Mouse (Mus musculus): ENCODE data around the gene Fam181b. TPM values are rescaled to one million over a fixed set of nuclear protein-coding genes. Genes with fewer than 3 reads are reported as not detected.

The Fam181b gene
- polyA plus RNA-seq, 1 experiment from 2014 or later, result 2.0 TPM

- no peak overlapping the region for H3K9ac ChIP-seq (ENCODE audit: low read depth, low read length)
- H3K36me3 ChIP-seq (ENCODE audit: control insufficient read depth, insufficient read depth, low read length), result no peaks in the 10 kb centered on the region
- no peak overlapping the region for H3K4me3 ChIP-seq (ENCODE audit: low read length)
- H3K9me3 ChIP-seq (ENCODE audit: control insufficient read depth, low read length), result no peaks in the 10 kb centered on the region
- no peak overlapping the region for H3K27ac ChIP-seq (ENCODE audit: low read depth, low read length)
- 89% methylated on average over 6 of the region's 6 CpGs for WGBS
- H3K27me3 ChIP-seq (ENCODE audit: control insufficient read depth, insufficient read depth, low read length), result no peaks in the 10 kb centered on the region
- H3K4me1 ChIP-seq (ENCODE audit: control insufficient read depth, insufficient read depth, low read length), result no peaks in the 10 kb centered on the region
- H3K4me2 ChIP-seq (replicated peaks; ENCODE audit: low read depth, low read length), result no peak overlapping the region
- ATAC-seq (ENCODE audit: low FRiP score, low TSS enrichment), result no peak
Measured at GRCm38 (mm10) chr7:93111056-93111455, 31.4 kb downstream of the Fam181b start.

- Histone ChIP-seq H3K9ac (ENCODE audit: low read depth, low read length) (no peak overlapping the region), H3K27ac (ENCODE audit: low read depth, low read length) (no peak overlapping the region), H3K4me3 (ENCODE audit: low read length) (no peak overlapping the region), H3K27me3 (ENCODE audit: control insufficient read depth, insufficient read depth, low read length) (no peaks in the 10 kb centered on the region), H3K36me3 (ENCODE audit: control insufficient read depth, insufficient read depth, low read length) (no peaks in the 10 kb centered on the region), H3K9me3 (ENCODE audit: control insufficient read depth, low read length) (no peaks in the 10 kb centered on the region), H3K4me1 (ENCODE audit: control insufficient read depth, insufficient read depth, low read length) (no peaks in the 10 kb centered on the region), H3K4me2 (replicated peaks; ENCODE audit: low read depth, low read length) (no peak overlapping the region)
- no peak for ATAC-seq (ENCODE audit: low FRiP score, low TSS enrichment)
- WGBS, result 61% methylated on average over 1 of the region's 1 CpGs
Measured at GRCm38 (mm10) chr7:93117561-93117960, 37.9 kb downstream of the Fam181b start.

- no peaks in the 10 kb centered on the region for H3K27me3 ChIP-seq (ENCODE audit: control insufficient read depth, insufficient read depth, low read length)
- H3K4me1 ChIP-seq (ENCODE audit: control insufficient read depth, insufficient read depth, low read length), result no peaks in the 10 kb centered on the region
- 87% methylated on average over 1 of the region's 1 CpGs for WGBS
Measured at GRCm38 (mm10) chr7:93123936-93124335, 44.3 kb downstream of the Fam181b start.

More at GRCm38 (mm10) chr7:93123936-93124335, 44.3 kb downstream of the Fam181b start:
- H3K9ac ChIP-seq (ENCODE audit: low read depth, low read length), result no peak overlapping the region
- H3K4me3 ChIP-seq (ENCODE audit: low read length), result no peak overlapping the region
- no peak overlapping the region for H3K4me2 ChIP-seq (replicated peaks; ENCODE audit: low read depth, low read length)
- ATAC-seq (ENCODE audit: low FRiP score, low TSS enrichment), result no peak
- no peaks in the 10 kb centered on the region for H3K9me3 ChIP-seq (ENCODE audit: control insufficient read depth, low read length)
- H3K27ac ChIP-seq (ENCODE audit: low read depth, low read length), result no peak overlapping the region
- H3K36me3 ChIP-seq (ENCODE audit: control insufficient read depth, insufficient read depth, low read length), result no peaks in the 10 kb centered on the region

Other genes with a start within 250 kb of the Fam181b start
- 10.4 and 17.6 TPM in 2 replicates for gene Ddias, start 205.6 kb upstream of the Fam181b start, polyA plus RNA-seq (2014; fragmentation: Nextera tagmentation; extraction: Ambion mirVana)
- 21.5 and 24.2 TPM in 2 replicates for gene Prcp, start 205.4 kb upstream of the Fam181b start, polyA plus RNA-seq (2014; fragmentation: Nextera tagmentation; extraction: Ambion mirVana)

Measured in kidney, embryonic 14.5 days (tissue).